ENCODE assay signal across 8 mouse cellular contexts in genomic region chr10:83181831-83182572, GRCm38 (mm10).
A peak's percentile ranks its signal among the peaks of the same experiment; 100 is the strongest.
DNase-seq lines count a peak whose midpoint lies in the region; ATAC-seq and TF ChIP-seq lines count a peak whose summit lies in the region.

No protein-coding gene starts in this region.

- 54% methylated on average over 15 of the region's 15 CpGs for WGBS in kidney, adult 2 months

- no peaks in the 10 kb centered on the region for H3K27me3 ChIP-seq in kidney, adult 2 months (replicated peaks; ENCODE audit: control insufficient read depth, insufficient read depth, low read length)
- no peaks in the 10 kb centered on the region for H3K27me3 ChIP-seq in myocyte (ENCODE audit: control insufficient read depth, insufficient read depth, insufficient read length)

- no peaks in the 10 kb centered on the region for H3K79me2 ChIP-seq in myocyte (ENCODE audit: control insufficient read depth, insufficient read depth)

- no peak for TF ChIP-seq POLR2A in kidney, adult 2 months (IDR thresholded peaks at IDR 0.05; ENCODE audit: low read depth, low read length)
- no peak for TF ChIP-seq POLR2A in myocyte (IDR thresholded peaks at IDR 0.05; ENCODE audit: insufficient read length, low read depth)

- TF ChIP-seq CTCF in kidney, adult 2 months (conservative IDR thresholded peaks at IDR 0.05; ENCODE audit: insufficient read depth, insufficient read length, low read depth, low read length) = no peak

- no peak overlapping the region; the same call in 1 of the 2 replicates for H3K27ac ChIP-seq in kidney, adult 2 months (ENCODE audit: insufficient read depth, low read depth, low read length)

- peaks cover 28% of the 10 kb centered on the region for H3K4me1 ChIP-seq in kidney, adult 2 months (ENCODE audit: control insufficient read depth, insufficient read depth, low read length)

- ATAC-seq in erythroid progenitor cell, adult 5-6 weeks (replicated peaks; ENCODE audit: low FRiP score, poor library complexity, severe bottlenecking) = no peak

- no peak overlapping the region for H3K4me3 ChIP-seq in kidney, adult 2 months (ENCODE audit: insufficient read depth, low read depth, low read length)
- H3K4me3 ChIP-seq in myocyte = no peak overlapping the region

- H3ac ChIP-seq in myocyte (ENCODE audit: control insufficient read depth, insufficient read length) = no peak overlapping the region

- no peaks in the 10 kb centered on the region for H3K36me3 ChIP-seq in kidney, adult 2 months (ENCODE audit: control insufficient read depth, insufficient read depth, low read length)
- H3K36me3 ChIP-seq in myocyte (ENCODE audit: control insufficient read depth, insufficient read depth) = no peaks in the 10 kb centered on the region

- DNase-seq in kidney, adult 2 months = peak; percentile 89
- no peak for DNase-seq in kidney, adult 11 months
- DNase-seq in R1 (ENCODE audit: low read depth, low spot score) = peak; percentile 18
- DNase-seq in fibroblast of lung, adult 2 months (ENCODE audit: low read depth) = peak; percentile 73
- no peak for DNase-seq in lung, adult 18-20 months
- DNase-seq in urinary bladder, postnatal 10 days (ENCODE audit: low spot score) = no peak

- no peak overlapping the region for H3K4me2 ChIP-seq in myocyte (ENCODE audit: low read depth)

TF ChIP-seq in myocyte, 11 proteins besides CTCF, POLR2A, EP300 and RAD21:
- TF ChIP-seq TCF12 (IDR thresholded peaks at IDR 0.05; ENCODE audit: insufficient read depth, poor library complexity, severe bottlenecking) (no peak), MYOD1 (IDR thresholded peaks at IDR 0.05; ENCODE audit: control insufficient read depth in 1 of 3, insufficient read length in 2 of 3, low read depth in 2 of 3) (no peak), REST (IDR thresholded peaks at IDR 0.05; ENCODE audit: insufficient read depth, insufficient read length) (no peak), USF1 (IDR thresholded peaks at IDR 0.05; ENCODE audit: low read depth) (peak; percentile 30)

Comparison
In these comparisons a context has a peak if more than half of its experiments do, and no peak if none do; other contexts are left out.
1. DNase-seq: peak in kidney, adult 2 months (single experiment), R1 (single experiment) and fibroblast of lung, adult 2 months (single experiment); none in kidney, adult 11 months (single experiment), lung, adult 18-20 months (0 of 2) and urinary bladder, postnatal 10 days (single experiment).